Mouse (Mus musculus) gastrocnemius, adult 2 months (tissue): ENCODE measurements around the gene Nphs1. TPM values are rescaled to one million over a fixed set of nuclear protein-coding genes. Genes with fewer than 3 reads are reported as not detected.
A peak's percentile ranks its signal among the peaks of the same experiment; 100 is the strongest.
"Not testable (repeated sequence)": the region's sequence is repeated elsewhere in the genome, so short reads cannot be mapped to it uniquely, and the experiment has no call there.

Experiments
- DNase-seq: peaks from one replicate; pipeline ENCODE4 v3.0.0; 2022
- H3K27ac ChIP-seq: fragments of 200-600 bp; 2 replicates; pipeline ENCODE4 v1.8.1; 2022; ENCODE audit warnings: mild to moderate bottlenecking
- H3K4me3 ChIP-seq: fragments of 200-600 bp; 2 replicates; pipeline ENCODE4 v1.8.1; 2022; ENCODE audit warnings: mild to moderate bottlenecking, moderate library complexity
- CTCF ChIP-seq: fragments of 200-600 bp; IDR thresholded peaks from 2 replicates; pipeline ENCODE4 v1.8.1; 2022; ENCODE audit warnings: antibody characterized with exemption, mild to moderate bottlenecking, moderate library complexity
- intact Hi-C: fragments of 180-260 bp; cut with DNase I; formaldehyde crosslinking; loops from one replicate; pipeline ENCODE4 v1.15.1; 2025
- total RNA-seq, 2 experiments: library from RNA; stranded (reverse); gene quantifications; 2 replicates each; pipeline ENCODE4 v1.2.3; 2021

Nphs1 gene
- total RNA-seq, 2 experiments from 2014 or later = not detected

- TF ChIP-seq CTCF = no peak
- intact Hi-C loops = no loop called here
- Histone ChIP-seq H3K4me3 (no peak overlapping the region), H3K27ac (no peak overlapping the region)
- DNase-seq = no peak
These were observed 7.9 kb upstream of the Nphs1 start for GRCm38 (mm10) chr7:30450241-30450640.

GRCm38 (mm10) chr7:30453327-30453726 lies 4.8 kb upstream of the Nphs1 start:
- Histone ChIP-seq H3K27ac (no peak overlapping the region), H3K4me3 (no peak overlapping the region)
- no peak for DNase-seq
- TF ChIP-seq CTCF = no peak
- intact Hi-C loops = no loop called here

- intact Hi-C loops = no loop called here
- H3K27ac ChIP-seq = no peak overlapping the region
- no peak overlapping the region for H3K4me3 ChIP-seq
- no peak for DNase-seq
- TF ChIP-seq CTCF = no peak
These were observed 4.3 kb upstream of the Nphs1 start for GRCm38 (mm10) chr7:30453766-30454165.

- H3K4me3 ChIP-seq = no peak overlapping the region
- intact Hi-C loops = no loop called here
- no peak for TF ChIP-seq CTCF
- no peak for DNase-seq
- H3K27ac ChIP-seq = no peak overlapping the region
These were observed 3.9 kb upstream of the Nphs1 start for GRCm38 (mm10) chr7:30454259-30454658.

- intact Hi-C loops = no loop called here
- Histone ChIP-seq H3K4me3 (no peak overlapping the region), H3K27ac (no peak overlapping the region)
- DNase-seq = no peak
- no peak for TF ChIP-seq CTCF
These were observed 1.6 kb upstream of the Nphs1 start for GRCm38 (mm10) chr7:30456487-30456886.

- no peak for DNase-seq
- peak overlapping the region; percentile 49 for H3K4me3 ChIP-seq
- intact Hi-C loops = no loop called here
- no peak overlapping the region for H3K27ac ChIP-seq
- TF ChIP-seq CTCF = no peak
These were observed 1.0 kb upstream of the Nphs1 start for GRCm38 (mm10) chr7:30456911-30457628.

- H3K4me3 ChIP-seq = no peak overlapping the region
- no peak for DNase-seq
- no peak for TF ChIP-seq CTCF
- intact Hi-C loops = no loop called here
- H3K27ac ChIP-seq = no peak overlapping the region
These were observed 1.4 kb downstream of the Nphs1 start for GRCm38 (mm10) chr7:30459484-30459883.

- intact Hi-C loops = no loop called here
- Histone ChIP-seq H3K27ac (no peak overlapping the region), H3K4me3 (no peak overlapping the region)
- no peak for DNase-seq
- TF ChIP-seq CTCF = no peak
These were observed 5.5 kb downstream of the Nphs1 start for GRCm38 (mm10) chr7:30463568-30463967.

GRCm38 (mm10) chr7:30463996-30464395 lies 5.9 kb downstream of the Nphs1 start:
- intact Hi-C loops = no loop called here
- no peak overlapping the region for H3K4me3 ChIP-seq
- no peak for DNase-seq
- no peak for TF ChIP-seq CTCF
- H3K27ac ChIP-seq = no peak overlapping the region

GRCm38 (mm10) chr7:30464816-30465300 lies 6.7 kb downstream of the Nphs1 start:
- H3K27ac ChIP-seq = no peak overlapping the region
- H3K4me3 ChIP-seq = no peak overlapping the region
- no peak for TF ChIP-seq CTCF
- no peak for DNase-seq
- intact Hi-C loops = no loop called here

GRCm38 (mm10) chr7:30472411-30472810 lies 14.3 kb downstream of the Nphs1 start:
- DNase-seq = no peak
- TF ChIP-seq CTCF = peak; percentile 56
- H3K4me3 ChIP-seq = no peak overlapping the region
- H3K27ac ChIP-seq = no peak overlapping the region
- intact Hi-C loops = no loop called here

- Histone ChIP-seq H3K27ac (no peak overlapping the region), H3K4me3 (no peak overlapping the region)
- DNase-seq = no peak
- TF ChIP-seq CTCF = no peak
- intact Hi-C loops = no loop called here
These were observed 16.9 kb downstream of the Nphs1 start for GRCm38 (mm10) chr7:30474999-30475398.

GRCm38 (mm10) chr7:30476136-30476535 lies 18.0 kb downstream of the Nphs1 start:
- intact Hi-C loops, H3K27ac ChIP-seq, H3K4me3 ChIP-seq, DNase-seq: not testable (repeated sequence)
